Mouse (Mus musculus) cortical plate, adult 2 months (tissue): Measurements from ENCODE around the gene Ranbp2.

Experiments used
- CTCF ChIP-seq: fragments of 200-500 bp; IDR thresholded peaks from 2 replicates; pipeline ENCODE4 v1.5.1; 2011; ENCODE audit warnings: mild to moderate bottlenecking, control low read depth, low read length; ENCODE audit not compliant: insufficient read depth; ENCODE audit errors: extremely low read depth
- POLR2A ChIP-seq: fragments of 200-500 bp; IDR thresholded peaks from 2 replicates; pipeline ENCODE4 v1.6.1; 2011; ENCODE audit warnings: mild to moderate bottlenecking, low read length, control low read depth; ENCODE audit not compliant: insufficient read depth; ENCODE audit errors: extremely low read depth

DNA sequence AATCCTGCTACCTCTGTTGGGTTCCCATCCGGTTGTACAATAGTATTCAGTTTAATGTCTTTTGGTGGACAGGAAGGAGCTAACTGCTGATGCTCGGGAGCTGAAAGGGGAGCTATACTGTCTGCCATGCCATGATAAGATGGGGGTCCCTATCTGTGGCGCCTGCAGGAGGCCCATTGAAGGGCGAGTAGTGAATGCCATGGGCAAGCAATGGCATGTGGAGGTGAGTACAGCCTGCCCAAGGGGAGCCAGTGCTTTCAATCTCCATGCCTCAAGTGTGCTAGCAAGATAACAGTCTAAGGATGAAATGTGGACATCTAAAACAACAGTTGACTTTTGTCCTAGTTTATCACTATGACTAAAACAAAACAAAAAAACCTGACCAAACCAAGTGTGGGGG lies 34.4 kb upstream of the Ranbp2 start:
- TF ChIP-seq CTCF (no peak), POLR2A (no peak)
